Mouse (Mus musculus) testis, postnatal 14 days (tissue): ENCODE data around the gene Dolpp1.

Experiments
- DNase-seq: peaks from one replicate; pipeline ENCODE4 v3.0.0; 2021; ENCODE audit warnings: low spot score

Dolpp1 gene

GRCm38 (mm10) chr2:30440701-30441517 is 48.9 kb downstream of the Dolpp1 start:
- DNase-seq, result peak; percentile 84

- peak; percentile 80 for DNase-seq
These were observed 49.8 kb downstream of the Dolpp1 start for GRCm38 (mm10) chr2:30441518-30442497.

- DNase-seq, result no peak
These were observed 50.4 kb downstream of the Dolpp1 start for GRCm38 (mm10) chr2:30442498-30442890.

- no peak for DNase-seq
These were observed 51.2 kb downstream of the Dolpp1 start for GRCm38 (mm10) chr2:30443281-30443680.

- DNase-seq, result no peak
These were observed 52.0 kb downstream of the Dolpp1 start for GRCm38 (mm10) chr2:30444006-30444405.

- DNase-seq, result no peak
These were observed 52.4 kb downstream of the Dolpp1 start for GRCm38 (mm10) chr2:30444450-30444849.

- DNase-seq, result peak; percentile 64
These were observed 53.3 kb downstream of the Dolpp1 start for GRCm38 (mm10) chr2:30445312-30445711.

- no peak for DNase-seq
These were observed 55.1 kb downstream of the Dolpp1 start for GRCm38 (mm10) chr2:30446891-30447826.

- no peak for DNase-seq
These were observed 56.3 kb downstream of the Dolpp1 start for GRCm38 (mm10) chr2:30448371-30448770.
